Mouse (Mus musculus): ENCODE measurements around the gene Rgs14.
A peak's percentile ranks its signal among the peaks of the same experiment; 100 is the strongest.

The Rgs14 gene

DNA sequence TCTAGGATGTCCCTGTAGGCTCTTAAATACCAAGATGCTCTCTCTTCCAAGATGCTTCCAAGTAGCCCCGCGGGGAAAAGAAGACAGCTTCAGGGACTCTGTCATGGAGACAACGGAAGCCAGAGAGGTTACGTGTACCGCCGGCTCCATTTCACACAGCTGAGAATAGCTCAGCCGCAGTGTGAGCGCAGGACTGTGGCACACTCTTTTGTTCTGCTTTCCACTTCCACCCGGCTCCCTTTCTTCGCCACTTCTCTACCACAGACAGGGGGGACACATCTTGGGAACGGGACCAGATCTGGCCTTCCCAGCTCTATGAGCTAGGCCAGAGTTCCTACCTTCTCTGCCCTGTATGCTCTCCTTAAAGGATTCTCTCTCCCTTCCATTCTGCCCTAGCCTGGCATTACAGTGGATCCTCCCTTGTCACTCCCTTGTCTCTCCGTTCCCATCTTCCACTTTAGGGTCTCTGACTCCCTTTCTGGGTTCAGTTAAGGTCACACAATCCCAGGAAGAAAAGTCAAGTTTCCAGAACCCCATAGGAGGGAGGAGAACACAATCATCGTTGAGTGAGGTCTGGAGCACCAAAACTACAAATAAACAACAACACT lies 36.4 kb downstream of the Rgs14 start:
- no peak for DNase-seq

DNA sequence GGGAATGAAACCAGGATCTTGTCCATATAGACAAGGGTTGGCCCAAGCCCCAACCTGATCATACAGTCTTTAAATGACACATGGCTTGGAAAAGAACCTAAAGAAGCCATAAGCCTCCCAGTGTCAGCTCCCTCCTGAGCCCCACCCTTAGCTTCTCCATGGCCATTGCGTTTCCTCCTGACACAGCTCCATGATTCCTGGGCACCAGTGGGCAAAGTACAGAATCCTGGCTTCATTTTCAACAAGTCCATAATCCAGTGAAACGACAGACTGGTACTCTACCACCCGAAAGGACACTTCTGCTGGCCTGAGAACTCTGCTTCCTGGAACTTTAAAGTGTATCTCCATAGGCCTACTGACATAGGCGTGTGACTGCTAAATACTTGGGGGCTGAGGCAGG lies 37.8 kb downstream of the Rgs14 start:
- DNase-seq = no peak

DNA sequence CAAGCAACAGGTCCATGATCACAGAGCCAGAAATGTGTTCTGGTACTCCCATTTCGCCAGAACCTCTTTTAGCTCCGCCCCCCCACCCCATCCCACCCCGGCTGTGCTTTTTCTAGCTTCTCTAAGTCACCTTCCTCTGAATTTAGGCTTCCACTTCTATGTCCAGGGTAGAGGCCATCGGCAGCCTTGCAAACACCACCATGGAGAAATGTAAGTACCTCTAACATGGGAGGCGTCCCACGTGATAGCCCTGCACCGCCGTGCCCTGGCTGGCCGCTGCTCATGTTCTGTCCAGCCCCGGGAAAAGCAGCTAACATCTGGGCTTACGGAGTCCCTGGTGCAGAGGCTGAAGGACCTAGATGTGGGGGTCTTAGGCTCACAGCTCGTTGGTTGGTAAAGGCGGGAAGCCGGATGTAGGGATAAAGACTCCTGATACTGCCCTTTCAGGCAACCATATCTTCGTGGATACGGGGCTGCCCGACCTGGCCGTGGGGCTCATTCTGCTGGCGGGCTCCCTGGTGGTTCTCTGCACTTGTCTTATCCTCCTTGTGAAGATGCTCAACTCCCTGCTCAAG lies 39.1 kb downstream of the Rgs14 start:
- DNase-seq = no peak

DNA sequence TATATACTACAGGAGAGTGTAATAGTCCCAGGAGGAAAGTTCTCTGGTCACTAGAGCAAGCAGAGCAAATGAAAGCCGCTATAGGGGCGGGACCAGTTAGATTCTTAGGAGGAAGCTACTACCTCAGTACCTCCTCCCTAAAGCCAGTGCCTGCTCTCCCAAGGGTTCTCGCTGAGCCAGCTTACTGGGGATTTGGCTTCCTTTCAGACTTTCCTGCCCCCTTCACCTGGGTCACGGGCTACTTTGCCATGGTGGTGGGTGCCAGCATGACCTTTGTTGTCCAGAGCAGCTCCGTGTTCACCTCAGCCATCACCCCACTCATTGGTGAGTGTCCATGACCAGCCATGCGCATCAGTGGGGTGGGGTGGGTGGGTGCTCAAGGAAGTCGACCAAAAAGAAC lies 42.3 kb downstream of the Rgs14 start:
- DNase-seq = no peak

DNA sequence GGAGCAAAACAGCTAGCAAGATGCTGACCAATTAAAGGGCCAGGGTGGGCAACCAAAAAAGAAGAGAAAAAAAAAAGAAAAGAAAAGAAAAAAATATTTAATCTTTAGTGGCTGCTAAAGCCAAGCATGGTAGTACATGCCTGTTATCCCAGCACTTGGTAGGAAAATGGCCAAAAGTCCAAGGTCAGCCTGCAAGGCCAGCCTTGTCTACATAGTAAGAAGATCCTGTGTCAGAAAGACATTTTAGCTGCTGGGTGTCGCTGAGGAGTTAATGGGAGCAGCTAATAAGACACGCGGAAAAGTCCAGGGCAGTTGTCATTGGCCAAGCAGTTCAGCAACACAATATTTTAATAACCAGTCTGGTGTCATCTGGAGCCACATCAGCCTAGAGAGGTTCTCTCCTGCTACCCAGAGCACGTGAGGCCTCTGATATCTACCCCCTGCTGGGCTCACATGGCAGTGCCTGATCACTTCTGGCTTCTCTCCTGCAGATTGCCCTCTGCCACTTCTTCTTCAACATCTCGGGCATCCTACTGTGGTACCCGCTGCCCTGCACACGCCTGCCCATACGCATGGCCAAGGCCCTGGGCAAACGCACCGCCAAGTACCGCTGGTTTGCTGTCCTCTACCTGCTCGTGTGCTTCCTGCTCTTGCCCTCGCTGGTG lies 43.2 kb downstream of the Rgs14 start:
- no peak for DNase-seq

DNA sequence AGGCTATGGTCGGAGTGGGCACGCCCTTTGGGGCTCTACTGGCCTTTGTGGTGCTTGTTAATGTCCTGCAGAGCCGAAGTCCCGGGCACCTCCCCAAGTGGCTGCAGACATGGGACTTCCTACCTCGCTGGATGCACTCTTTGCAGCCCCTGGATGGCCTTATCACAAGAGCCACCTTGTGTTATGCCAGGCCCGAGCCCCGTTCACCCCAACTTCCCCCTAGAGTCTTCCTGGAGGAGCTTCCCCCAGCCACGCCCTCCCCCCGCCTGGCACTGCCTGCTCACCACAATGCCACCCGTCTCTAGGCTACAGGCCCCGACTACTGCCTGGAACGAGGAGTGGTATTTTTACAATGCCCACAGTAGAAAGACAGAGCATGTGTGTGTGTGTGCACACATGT lies 43.8 kb downstream of the Rgs14 start:
- no peak for DNase-seq

DNA sequence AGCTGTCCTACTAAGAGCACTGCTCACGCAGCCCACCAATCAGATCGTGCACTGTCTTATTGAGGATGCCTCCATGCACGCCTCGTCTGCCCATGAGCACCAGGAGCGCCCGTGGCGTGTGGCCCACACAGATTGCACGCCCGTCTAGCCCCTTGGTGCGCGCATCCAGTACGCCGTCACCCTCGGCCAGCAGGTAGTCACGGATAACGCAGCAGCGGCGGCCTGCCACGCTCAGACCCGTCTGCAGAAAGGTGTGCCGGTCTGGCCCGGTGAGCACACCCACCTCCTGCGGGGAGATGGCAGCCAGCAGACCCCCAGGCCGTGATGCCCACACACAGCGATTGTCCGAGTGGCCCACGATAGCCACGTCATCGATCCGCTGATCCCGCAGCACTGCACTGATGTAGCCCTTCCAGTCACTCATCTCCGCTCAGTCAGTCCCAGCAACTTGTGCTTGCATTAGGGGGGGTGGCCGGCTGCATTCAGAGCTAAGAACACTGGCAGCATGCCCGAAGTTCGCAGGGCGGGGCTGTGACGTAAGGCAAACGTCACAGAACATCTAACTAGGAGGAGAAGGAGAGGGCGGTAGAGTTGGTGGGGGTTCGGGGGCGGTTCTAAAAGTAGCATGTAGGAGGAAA lies 45.3 kb downstream of the Rgs14 start, which contains the start of gene Pfn3:
Gene Pfn3 (minus strand): TSS at position 490 of the 638 bp plus-strand sequence.
- no peak for DNase-seq

DNA sequence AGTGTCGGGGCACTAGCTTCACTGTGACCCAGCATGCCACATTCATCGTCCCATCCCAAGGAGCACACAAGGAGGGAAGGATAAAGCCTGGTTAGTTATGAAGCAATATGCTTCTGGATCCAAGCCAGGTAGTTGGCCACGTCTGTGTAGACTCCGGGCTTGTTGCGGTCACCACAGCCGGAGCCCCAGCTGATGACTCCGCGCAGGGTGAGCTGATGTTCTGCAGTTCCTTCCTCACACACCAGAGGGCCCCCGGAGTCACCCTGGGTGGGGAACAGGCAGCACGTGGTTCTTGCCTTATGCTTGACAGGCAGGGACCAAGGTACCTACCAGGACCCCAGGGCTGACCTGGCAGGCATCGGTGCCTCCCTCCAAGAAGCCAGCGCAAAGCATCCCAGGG lies 48.5 kb downstream of the Rgs14 start:
- DNase-seq = peak; percentile 86

DNA sequence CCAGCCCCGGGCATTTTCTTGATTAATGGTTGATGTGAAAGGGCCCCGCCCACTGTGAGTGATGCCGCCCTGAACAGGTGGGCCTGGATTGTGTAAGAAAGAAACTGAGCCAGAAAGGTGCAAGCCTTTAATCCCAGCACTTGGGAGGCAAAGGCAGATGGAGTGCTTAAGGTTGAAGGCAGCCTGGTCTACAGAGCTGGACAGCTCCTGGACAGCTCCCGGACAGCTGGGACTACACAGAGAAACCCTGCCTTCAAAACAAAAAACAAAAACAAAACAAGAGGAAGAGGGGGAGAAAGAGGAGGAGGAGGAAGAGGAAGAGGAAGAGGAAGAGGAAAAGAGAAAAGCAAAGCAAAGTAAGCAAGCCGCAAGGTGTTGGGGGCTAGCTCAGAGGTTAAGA lies 49.6 kb downstream of the Rgs14 start:
- DNase-seq = no peak

DNA sequence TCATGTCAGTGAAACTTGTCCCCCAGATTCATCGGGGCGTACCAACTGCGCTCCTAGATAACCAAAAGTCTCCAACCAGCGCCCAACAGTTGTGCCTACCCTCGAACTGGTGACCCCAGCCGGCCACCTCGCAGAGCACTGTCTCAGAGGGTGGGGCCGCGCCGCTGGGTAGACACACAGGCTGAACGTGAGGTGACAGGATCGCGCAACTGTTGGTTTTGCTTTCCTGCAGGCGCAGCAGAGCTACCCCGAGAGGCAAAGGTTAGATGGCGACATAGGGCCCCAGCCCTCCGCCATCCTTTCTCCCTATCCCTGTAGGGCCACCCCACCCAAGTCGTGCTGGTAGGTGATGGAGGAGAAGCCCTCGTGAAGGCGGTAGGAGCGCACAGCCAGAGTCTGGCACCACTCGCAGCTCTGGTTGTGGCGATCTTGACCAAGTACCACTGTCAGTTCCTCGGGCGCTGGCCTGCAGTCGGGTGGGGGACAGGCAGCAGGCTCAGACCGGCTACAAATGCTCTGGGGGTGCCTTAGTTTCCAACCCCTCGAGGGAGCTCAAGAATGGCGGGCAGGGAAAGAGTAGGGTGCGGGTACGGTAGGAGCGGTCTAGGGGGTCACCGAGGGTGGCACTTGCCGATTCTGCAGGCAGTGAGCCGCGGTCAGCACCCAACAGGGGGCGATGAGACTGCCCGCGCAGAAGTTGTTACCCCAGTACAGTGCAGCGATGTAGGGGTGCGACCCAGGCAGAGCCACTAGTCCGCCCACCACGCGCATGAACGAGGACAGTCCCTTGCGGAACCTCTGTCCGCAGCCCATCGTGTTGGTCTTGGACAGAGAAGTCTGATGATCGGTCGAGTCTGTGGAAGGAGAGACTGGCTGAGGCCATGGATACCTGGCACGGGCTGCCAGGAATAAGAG lies 50.7 kb downstream of the Rgs14 start:
- DNase-seq = no peak

DNA sequence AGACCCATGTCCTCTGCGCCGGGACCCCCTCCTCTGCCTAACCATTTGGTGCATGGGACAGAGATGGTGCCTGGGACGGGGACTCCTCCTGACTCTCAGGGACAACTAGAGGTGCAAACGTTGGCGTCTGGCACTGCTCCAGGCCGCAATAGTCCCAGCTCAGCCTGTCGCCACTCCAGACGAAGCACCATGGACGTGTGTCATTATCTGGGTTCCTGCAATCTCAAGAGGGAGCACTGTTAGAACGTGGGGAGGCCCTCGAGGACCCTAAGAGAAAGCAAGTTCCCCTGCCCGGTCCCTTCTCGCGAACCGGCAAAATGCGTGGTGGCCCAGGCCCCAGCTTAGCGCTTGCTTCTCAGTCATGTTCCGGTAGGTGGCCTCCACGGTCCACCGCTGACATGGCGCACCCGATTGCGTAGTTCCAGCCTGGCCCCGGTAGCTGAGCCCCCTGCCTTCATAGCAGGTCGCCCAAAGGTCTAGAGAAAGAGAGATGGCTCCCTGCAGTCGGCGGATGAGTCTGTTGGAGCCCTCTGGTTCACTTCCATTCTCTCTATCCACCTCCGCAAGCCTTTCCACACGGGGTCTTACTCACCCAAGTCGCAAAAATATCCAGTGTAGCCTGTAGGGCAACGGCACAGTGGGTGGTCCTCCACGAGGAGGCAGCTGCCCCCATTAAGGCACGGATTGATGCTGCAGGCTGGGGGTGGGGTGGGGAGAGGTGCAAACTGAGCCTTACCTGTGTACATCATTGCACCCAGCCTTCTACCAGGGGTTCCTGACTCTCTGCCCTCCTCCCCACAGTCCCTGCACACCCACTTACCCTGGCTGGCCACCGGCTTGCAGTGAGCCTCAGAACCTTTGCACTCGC lies 51.6 kb downstream of the Rgs14 start:
- peak; percentile 56 for DNase-seq

DNA sequence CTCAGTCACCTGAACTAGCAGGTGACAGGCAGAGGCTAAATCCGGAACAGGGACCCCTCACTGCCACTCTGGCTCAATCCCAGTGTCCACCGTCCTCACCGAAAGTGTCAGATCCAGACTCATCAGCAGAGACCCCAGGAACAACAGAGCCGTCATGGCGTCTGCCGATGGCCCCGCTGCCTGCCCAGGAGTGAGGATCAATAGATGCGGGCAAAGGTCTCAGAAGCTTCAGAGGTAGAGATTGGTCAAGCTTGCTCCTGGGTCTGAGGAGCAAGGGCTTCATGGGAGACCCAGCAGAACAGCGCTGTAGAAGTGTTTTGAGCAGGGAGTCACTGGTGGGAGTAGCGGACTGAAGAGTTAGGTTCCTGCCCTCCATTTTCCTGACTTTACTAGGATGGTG lies 57.1 kb downstream of the Rgs14 start, which contains the start of gene F12:
Gene F12 (minus strand): TSS at position 181 of the 400 bp plus-strand sequence.
- no peak for DNase-seq

DNA sequence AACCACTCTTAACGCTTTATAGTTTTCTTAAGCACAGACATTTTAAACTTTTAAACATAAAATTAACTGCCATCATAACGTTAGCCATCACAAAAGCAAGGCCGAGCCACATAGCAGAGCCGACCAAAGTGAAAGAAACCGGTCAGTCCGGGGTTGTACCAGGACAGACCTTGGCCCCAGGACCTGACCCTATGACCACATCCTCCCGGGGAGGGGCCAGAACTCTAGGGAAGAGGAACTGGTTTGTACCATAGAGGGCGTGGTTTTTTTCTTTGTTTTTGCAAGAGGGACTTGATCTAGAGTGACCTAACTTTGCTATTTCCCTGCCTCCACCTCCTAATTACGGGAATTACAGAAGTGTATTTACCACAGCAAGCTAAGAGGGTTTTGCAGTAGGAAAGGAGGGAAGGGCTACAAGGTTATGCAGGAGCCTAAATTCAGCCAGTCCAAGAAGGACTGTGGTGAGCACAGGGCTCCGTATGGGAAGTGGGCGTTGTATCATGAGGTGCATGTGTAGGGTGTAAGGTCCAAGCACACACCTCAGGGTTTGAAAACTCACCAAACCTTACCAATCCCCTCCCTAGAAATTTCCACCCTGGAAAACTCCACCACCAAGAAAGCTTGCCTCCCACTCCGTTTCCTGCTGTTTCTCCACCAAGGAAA lies 59.8 kb downstream of the Rgs14 start:
- DNase-seq = no peak

DNA sequence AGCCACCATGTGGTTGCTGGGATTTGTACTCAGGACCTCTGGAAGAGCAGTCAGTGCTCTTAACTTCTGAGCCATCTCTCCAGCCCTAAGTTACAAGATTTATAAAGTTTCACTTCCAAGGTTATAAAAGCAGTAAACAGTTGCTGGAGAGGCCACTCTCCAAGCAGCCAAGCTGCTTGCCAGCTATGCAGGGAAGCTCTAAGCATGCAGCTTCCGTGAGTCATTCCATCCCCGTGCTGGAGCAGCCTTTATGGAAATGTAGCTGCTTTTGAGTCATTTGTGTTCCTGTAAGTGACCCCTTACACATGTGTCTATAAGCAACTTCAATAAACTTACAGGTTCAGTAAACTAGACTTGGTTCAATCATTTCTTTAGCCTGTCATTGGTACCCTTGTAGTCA lies 61.0 kb downstream of the Rgs14 start:
- no peak for DNase-seq

DNA sequence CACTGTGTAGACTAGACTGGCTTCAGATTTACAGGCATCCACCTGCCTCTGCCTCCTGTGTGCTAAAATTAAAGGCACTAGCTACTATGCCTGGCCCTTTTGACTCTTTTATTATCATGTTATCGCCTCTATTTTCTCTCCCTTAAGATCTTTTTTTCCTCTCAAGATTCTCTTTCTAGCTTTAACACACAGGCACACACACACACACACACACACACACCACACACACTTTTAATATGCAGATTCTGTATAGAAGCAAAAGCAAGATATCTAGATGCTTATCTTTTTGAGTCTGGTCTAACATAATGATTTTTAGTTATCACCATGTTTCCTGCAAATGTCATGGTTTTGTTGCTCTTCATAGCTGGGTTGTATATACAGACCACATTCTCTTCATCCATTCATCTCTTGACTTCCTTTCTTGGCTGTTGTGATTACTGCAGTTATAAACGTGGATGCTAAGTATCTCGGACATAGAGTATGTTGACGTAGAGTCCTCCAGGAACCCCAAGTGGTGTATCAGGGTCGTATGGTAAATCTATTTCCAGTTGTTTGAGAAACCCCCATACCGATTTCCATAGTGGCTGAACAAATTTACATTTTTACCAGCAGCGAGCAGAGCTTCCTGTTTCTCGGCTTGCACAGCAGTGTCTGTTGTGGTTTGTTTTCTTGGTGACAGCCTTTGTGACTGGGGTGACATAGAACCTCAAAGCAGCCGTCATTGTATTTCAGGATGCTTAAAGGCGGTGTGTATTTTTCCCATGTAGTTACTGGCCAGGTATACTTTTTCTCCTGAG lies 62.6 kb downstream of the Rgs14 start:
- DNase-seq = no peak
